Comparison of ENCODE assay signal across 24 mouse cellular contexts in genomic region chr9:30273836-30274235, GRCm38 (mm10).
DNase-seq lines count a peak whose midpoint lies in the region; ATAC-seq and TF ChIP-seq lines count a peak whose summit lies in the region.
"Had no signal": no experiment of that assay in that cellular context is flagged by ENCODE, and none has a peak within 500 bp of the region (broad histone marks: within the 10 kb centered on the region; RNA-seq: fewer than 3 reads in every experiment).

No protein-coding gene starts in this region.

- no peak for ATAC-seq in forebrain, embryonic 14.5 days
- no peak for ATAC-seq in forebrain, postnatal 0 days
- ATAC-seq: CD4-positive, CD25-positive, alpha-beta regulatory T cell, adult 4 months; forebrain, embryonic 15.5 days; intestine, embryonic 15.5 days had no signal

- WGBS in forebrain, embryonic 14.5 days, result 60% methylated on average over 4 of the region's 4 CpGs
- 49% methylated on average over 4 of the region's 4 CpGs for WGBS in forebrain, postnatal 0 days

- peaks cover 12% of the 10 kb centered on the region for H3K4me1 ChIP-seq in forebrain, embryonic 14.5 days (ENCODE audit: control insufficient read depth, insufficient read depth, low read length)
- H3K4me1 ChIP-seq in forebrain, postnatal 0 days (ENCODE audit: insufficient read depth), result peaks cover 3% of the 10 kb centered on the region; the same call in 1 of the 2 replicates
- H3K4me1 ChIP-seq: embryonic facial prominence, embryonic 12.5 days; embryonic facial prominence, embryonic 15.5 days; heart, embryonic 10.5 days; heart, embryonic 13.5 days; hindbrain, embryonic 12.5 days; intestine, embryonic 15.5 days had no signal

- no peaks in the 10 kb centered on the region for H3K36me3 ChIP-seq in forebrain, embryonic 14.5 days (ENCODE audit: control insufficient read depth, insufficient read depth, low read length)
- H3K36me3 ChIP-seq in forebrain, postnatal 0 days (ENCODE audit: insufficient read depth), result no peaks in the 10 kb centered on the region
- H3K36me3 ChIP-seq: embryonic facial prominence, embryonic 12.5 days; embryonic facial prominence, embryonic 15.5 days; forebrain, embryonic 15.5 days; heart, embryonic 10.5 days; heart, embryonic 13.5 days; hindbrain, embryonic 12.5 days; hindbrain, embryonic 15.5 days; intestine, embryonic 15.5 days had no signal

- no peak overlapping the region for H3K27ac ChIP-seq in forebrain, embryonic 14.5 days (ENCODE audit: low read depth, low read length)
- no peak overlapping the region for H3K27ac ChIP-seq in forebrain, postnatal 0 days (ENCODE audit: low read depth, low read length)
- H3K27ac ChIP-seq: embryonic facial prominence, embryonic 12.5 days; embryonic facial prominence, embryonic 15.5 days; forebrain, embryonic 15.5 days; heart, adult 2 months; heart, embryonic 10.5 days; heart, embryonic 13.5 days; hindbrain, embryonic 12.5 days; hindbrain, embryonic 15.5 days; intestine, embryonic 15.5 days had no signal

- DNase-seq in forebrain, embryonic 14.5 days (ENCODE audit: low spot score), result peak; percentile 8
- no peak for DNase-seq in forebrain, postnatal 0 days
- DNase-seq in kidney, postnatal 14 days, result peak; percentile 8
- DNase-seq in kidney, postnatal 25 days, result no peak
- DNase-seq in brain, embryonic 14.5 days (ENCODE audit: low read depth), result peak; percentile 32
- DNase-seq in adrenal gland, postnatal 25 days, result no peak
- DNase-seq: adrenal gland, adult 2 months; adrenal gland, postnatal 14 days; cerebellum, adult 2 months; cerebellum, postnatal 25 days; gastrocnemius, postnatal 10 days; gastrocnemius, postnatal 36 days; heart, adult 2 months; heart, postnatal 14 days; heart, postnatal 4 days had no signal

- no peak overlapping the region for H3K4me3 ChIP-seq in forebrain, embryonic 14.5 days (ENCODE audit: low read depth, low read length)
- H3K4me3 ChIP-seq in forebrain, postnatal 0 days (ENCODE audit: low read depth, low read length), result no peak overlapping the region
- H3K4me3 ChIP-seq: embryonic facial prominence, embryonic 12.5 days; embryonic facial prominence, embryonic 15.5 days; forebrain, embryonic 15.5 days; heart, adult 2 months; heart, embryonic 10.5 days; heart, embryonic 13.5 days; hindbrain, embryonic 12.5 days; hindbrain, embryonic 15.5 days; intestine, embryonic 15.5 days had no signal

- no peak for TF ChIP-seq POLR2A in brain, embryonic 14.5 days (IDR thresholded peaks at IDR 0.05; ENCODE audit: borderline replicate concordance, extremely low read depth, insufficient read depth, insufficient read length, poor library complexity, severe bottlenecking)

- no peaks in the 10 kb centered on the region for H3K27me3 ChIP-seq in forebrain, embryonic 14.5 days (replicated peaks; ENCODE audit: control insufficient read depth, insufficient read depth, low read length)
- no peaks in the 10 kb centered on the region for H3K27me3 ChIP-seq in forebrain, postnatal 0 days (ENCODE audit: insufficient read depth, low read length)
- H3K27me3 ChIP-seq: embryonic facial prominence, embryonic 12.5 days; embryonic facial prominence, embryonic 15.5 days; heart, embryonic 13.5 days; hindbrain, embryonic 12.5 days; hindbrain, embryonic 15.5 days; intestine, embryonic 15.5 days had no signal

- H3K4me2 ChIP-seq in forebrain, embryonic 14.5 days (ENCODE audit: low read length), result no peak overlapping the region
- no peak overlapping the region for H3K4me2 ChIP-seq in forebrain, postnatal 0 days (ENCODE audit: low read depth)
- H3K4me2 ChIP-seq: embryonic facial prominence, embryonic 12.5 days; embryonic facial prominence, embryonic 15.5 days; forebrain, embryonic 15.5 days; heart, embryonic 13.5 days; hindbrain, embryonic 12.5 days; hindbrain, embryonic 15.5 days; intestine, embryonic 15.5 days had no signal

- TF ChIP-seq CTCF in forebrain, postnatal 0 days (IDR thresholded peaks at IDR 0.05; ENCODE audit: low read depth), result no peak
- TF ChIP-seq CTCF in brain, embryonic 14.5 days (IDR thresholded peaks at IDR 0.05; ENCODE audit: borderline replicate concordance, extremely low read depth, insufficient read depth, insufficient read length), result no peak

- no peaks in the 10 kb centered on the region for H3K9me3 ChIP-seq in forebrain, embryonic 14.5 days (replicated peaks; ENCODE audit: control insufficient read depth, low read length)
- no peaks in the 10 kb centered on the region for H3K9me3 ChIP-seq in forebrain, postnatal 0 days (ENCODE audit: low read length)
- H3K9me3 ChIP-seq: embryonic facial prominence, embryonic 12.5 days; embryonic facial prominence, embryonic 15.5 days; forebrain, embryonic 15.5 days; heart, embryonic 10.5 days; heart, embryonic 13.5 days; hindbrain, embryonic 12.5 days; hindbrain, embryonic 15.5 days; intestine, embryonic 15.5 days had no signal

- H3K9ac ChIP-seq in forebrain, embryonic 14.5 days (ENCODE audit: low read length), result no peak overlapping the region
- H3K9ac ChIP-seq in forebrain, postnatal 0 days, result no peak overlapping the region
- H3K9ac ChIP-seq: embryonic facial prominence, embryonic 12.5 days; embryonic facial prominence, embryonic 15.5 days; forebrain, embryonic 15.5 days; heart, embryonic 13.5 days; hindbrain, embryonic 12.5 days; hindbrain, embryonic 15.5 days; intestine, embryonic 15.5 days had no signal

Comparison
In these comparisons a context has a peak if more than half of its experiments do, and no peak if none do; other contexts are left out.
1. DNase-seq: peak in forebrain, embryonic 14.5 days (single experiment), kidney, postnatal 14 days (single experiment) and brain, embryonic 14.5 days (single experiment); none in forebrain, postnatal 0 days (single experiment), kidney, postnatal 25 days (0 of 2) and adrenal gland, postnatal 25 days (single experiment).